Mouse (Mus musculus) heart, postnatal 14 days (tissue): ENCODE measurements around the gene Trmt1l. TPM values are rescaled to one million over a fixed set of nuclear protein-coding genes. Genes with fewer than 3 reads are reported as not detected.
A peak's percentile ranks its signal among the peaks of the same experiment; 100 is the strongest.

Experiments used
- DNase-seq, 2 experiments: peaks; one replicate each; pipeline ENCODE4 v3.0.0; 2021 to 2022
- intact Hi-C: fragments of 180-260 bp; cut with DNase I; formaldehyde crosslinking; loops from one replicate; pipeline ENCODE4 v1.15.1; 2025
- microRNA-seq, 2 experiments: library from miRNA; unstranded; fragments of <30 nt; microRNA quantifications; one replicate each; pipeline ENCODE4 v1.2.0; 2021 to 2022
- total RNA-seq, 2 experiments: library from RNA; stranded (reverse); gene quantifications; 2 replicates each; pipeline ENCODE4 v1.2.3; 2021

The Trmt1l gene
- total RNA-seq, 2 experiments from 2014 or later, result 19.5 to 22.7 TPM

DNA sequence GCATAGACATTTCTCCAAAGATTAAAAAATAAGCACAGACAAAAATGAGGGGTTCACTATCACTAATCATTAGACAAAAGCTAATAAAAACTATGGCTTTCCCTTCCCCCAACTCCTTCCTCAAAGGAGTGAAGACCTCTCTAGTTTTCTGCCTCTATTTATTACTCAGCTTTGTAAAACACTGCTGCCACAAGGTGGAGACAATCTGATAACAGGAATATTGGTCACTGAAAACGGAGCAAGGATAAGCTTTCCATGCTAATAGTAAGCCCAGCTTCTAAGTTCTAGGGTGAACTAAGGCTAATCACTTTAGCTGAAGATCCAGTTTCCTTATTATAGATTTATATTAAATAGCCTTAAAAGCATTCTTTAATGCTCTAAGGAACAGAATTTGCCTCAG lies 64.1 kb downstream of the Trmt1l start:
- intact Hi-C loops, result loop anchor here (5.0 kb wide), 1 partner anchor 215 kb away; no protein-coding TSS in a partner anchor
- no peak for DNase-seq

DNA sequence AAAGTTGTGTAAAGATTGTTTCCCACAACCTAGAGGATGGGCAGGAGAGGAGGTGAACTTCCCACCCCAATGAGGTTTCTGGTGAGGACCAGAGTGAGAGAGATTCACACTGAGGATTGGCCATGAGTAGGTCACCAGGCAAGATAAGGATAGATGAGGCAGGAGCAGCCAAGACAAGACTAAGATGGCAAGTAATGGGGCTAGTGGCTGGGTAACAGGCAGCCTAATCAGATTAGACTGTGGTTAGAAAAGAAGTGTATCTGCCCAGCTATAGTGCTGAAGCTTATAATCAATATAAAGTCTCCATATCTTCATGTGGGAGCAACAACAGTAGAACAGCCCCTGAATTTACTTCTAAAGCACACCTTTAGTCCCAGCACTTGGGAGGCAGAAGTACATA lies 65.5 kb downstream of the Trmt1l start:
- intact Hi-C loops, result loop anchor here (5.0 kb wide), 1 partner anchor 213 kb away; no protein-coding TSS in a partner anchor
- DNase-seq, result no peak

DNA sequence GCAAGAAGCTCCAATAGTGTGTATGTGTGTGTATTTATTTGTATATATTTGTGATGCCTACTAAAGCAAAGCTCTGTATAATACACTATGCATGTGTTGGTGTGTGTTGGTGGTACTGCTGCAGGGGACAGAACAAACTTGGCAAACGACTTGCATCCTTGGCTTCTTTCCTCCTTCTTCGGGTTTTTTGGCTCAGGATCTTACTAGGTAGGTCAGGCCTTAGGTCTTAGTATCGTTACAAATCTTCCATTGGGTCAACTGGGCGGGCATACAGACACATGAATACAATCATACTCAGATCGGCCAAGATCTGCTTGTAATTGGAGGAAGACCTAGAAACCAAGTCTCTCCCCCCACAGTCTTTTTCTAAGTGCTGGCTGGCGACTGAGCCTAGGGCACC lies 66.4 kb downstream of the Trmt1l start:
- intact Hi-C loops, result loop anchor here (5.0 kb wide), 1 partner anchor 213 kb away; no protein-coding TSS in a partner anchor
- no peak for DNase-seq

DNA sequence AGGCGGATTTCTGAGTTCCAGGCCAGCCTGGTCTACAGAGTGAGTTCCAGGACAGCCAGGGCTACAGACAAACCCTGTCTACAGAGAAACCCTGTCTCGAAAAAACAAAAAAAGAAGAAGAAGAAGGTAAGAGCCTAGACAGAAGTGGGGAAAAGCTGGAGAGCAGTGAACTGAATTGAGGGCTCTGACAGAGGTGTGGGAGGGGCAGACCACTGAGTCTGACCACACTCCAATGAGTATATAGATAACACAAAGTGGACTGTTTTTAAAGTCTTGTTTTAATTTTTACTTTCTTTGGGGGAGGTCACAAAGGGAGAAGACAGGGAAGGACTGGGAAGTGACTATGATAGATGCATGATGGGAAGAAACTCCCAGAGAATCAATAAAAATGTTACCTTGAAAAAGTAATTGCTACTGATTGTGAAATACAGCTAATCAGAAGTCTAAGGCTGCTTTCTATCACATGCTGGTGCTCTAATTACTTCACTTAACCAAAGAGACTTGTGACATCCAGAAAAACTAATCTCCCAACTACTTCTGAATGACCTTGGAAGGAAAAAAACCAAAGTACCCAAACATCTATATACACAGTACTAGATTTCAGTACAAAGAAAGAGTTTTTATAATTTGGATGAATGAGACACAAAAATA lies 67.4 kb downstream of the Trmt1l start:
- no peak for DNase-seq
- intact Hi-C loops, result no loop called here

DNA sequence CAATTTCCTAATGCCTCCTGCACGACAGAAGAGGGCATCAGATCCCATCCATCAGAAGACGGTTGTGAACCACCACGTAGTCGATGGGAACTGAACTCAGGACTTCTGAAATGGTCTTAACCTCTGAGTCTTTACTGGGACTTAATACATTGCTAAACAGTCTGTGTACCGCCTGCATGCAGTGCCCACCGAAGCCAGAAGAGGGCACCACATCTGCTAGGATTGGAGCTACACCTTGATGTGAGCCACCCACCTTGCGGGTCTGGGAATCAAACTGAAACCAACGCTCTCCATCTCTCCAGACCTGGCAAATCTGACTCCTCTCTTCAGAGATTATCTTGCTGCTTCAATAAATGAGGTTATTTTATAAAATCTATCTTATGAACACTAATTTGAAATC lies 68.7 kb downstream of the Trmt1l start:
- peak; percentile 30 to 61 for DNase-seq
- intact Hi-C loops, result no loop called here

DNA sequence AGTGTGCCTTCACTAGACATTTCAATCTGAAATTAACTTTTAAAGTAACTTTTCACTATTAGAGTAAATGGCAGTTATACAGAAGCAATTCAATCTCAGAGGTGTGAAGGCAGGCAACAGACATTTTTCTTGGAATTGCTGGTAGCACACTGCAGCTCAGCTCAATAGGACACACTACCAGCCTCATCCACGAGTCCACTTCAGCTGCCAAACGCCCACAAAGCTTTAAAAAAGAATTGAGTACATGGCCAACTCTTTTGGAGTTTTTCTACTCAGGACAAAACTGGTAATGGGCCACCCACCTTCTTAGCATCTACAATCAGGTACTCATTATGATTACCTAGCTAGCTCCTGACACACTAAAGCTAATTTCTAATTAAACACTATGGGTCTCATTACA lies 69.6 kb downstream of the Trmt1l start:
- intact Hi-C loops, result no loop called here
- DNase-seq, result no peak

DNA sequence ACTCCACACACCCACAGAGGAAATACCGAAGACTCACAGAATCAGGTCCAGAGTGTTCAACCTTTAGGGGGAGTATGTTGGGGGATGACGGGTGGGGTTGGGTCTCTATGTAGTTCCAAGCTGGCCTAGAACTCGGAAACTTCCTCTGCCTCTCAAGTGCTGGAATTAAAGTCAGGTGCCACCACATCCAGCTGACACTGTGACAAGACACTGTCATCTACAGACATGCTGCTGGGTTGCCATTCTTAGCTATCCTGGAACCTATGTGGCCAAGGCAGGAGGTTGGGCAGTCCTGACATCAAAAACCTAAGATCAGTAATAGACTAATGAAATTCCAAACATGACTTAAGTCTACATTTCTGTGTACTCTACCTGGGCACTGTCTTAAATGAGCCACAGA lies 70.0 kb downstream of the Trmt1l start:
- intact Hi-C loops, result no loop called here

DNA sequence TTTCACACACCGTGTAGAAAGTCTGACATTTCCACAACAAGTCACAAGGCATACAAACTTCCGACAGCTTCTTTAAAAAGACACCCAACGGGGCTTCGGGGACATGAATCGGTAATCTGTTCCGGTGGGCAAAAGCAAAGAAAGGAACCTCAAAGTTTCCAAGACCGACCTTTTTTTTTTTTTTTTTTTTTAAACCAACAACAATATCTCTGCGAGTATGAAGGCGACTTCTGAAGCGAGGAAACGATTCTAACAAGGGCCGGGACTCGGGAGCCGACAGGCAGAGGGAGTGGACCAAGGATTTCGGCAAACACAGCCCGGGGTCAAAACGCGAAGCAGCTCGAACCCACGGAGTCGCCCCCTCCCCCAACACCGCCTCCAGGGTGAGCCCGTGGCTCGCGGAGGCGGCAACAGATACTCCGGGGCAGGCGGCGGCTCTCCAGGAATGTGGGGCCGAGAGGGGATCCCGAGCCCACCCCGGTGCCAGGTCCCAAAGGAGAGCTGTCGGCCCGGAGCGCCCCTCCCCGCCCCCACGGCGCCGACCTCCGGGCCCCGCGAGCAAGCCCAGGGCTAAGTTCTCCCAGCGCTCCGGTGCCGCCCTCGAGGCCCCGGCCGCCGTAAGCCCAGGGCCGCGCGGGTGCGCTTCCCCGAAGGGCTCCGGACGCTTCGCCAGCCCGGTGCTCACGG lies 71.6 kb downstream of the Trmt1l start:
- DNase-seq, result peak; percentile 64 to 66
- intact Hi-C loops, result no loop called here

More for the DNA sequence above, 70.0 kb downstream of the Trmt1l start:
- DNase-seq, result no peak

DNA sequence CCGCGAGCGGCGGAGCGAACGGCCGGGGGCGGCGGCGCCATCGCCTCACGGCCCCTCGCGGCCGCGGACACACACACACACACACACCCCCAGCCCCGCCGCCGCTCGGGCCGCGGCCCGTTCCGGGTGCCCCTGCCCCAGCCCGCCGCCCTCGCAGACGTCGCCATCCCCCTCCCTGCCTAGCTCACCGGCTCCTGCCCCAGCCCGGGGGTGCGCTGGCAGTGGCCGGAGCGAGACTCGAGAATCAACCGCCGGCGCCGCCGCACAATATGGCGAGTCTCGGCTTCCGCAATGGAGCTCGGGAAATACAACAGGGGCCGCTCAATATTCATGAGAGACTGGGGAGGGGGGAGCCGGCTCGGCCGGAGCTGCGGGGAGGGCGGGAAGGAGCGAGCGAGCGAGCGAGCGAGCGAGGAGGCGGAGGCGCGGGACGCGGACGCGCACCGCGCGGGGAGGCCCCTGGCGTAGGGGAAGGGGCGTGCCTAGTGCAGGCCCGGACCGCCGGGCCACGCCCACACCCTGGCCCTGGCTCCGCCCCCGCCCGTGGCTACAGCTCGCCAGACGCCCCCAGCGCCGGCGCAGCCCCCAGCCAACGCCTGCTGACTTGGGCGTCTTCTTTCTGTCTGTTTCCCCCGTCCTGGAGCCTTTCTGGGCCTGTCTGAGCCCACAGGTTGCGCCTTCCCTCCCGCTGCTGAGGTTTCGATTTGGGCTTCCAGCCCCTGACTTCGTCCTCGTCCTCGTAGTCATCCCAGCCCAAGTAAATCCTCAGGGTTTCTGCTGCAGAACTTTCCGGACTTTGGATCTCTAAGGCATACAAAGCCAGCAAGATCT lies 72.4 kb downstream of the Trmt1l start, which contains the start of gene Rnf2:
Gene Rnf2, minus strand, starts transcription at position 425 of the 831 bp plus-strand sequence.
- DNase-seq, result peak; percentile 97
- intact Hi-C loops, result no loop called here

Small RNA genes within 50 kb of the gene (microRNA-seq; reads per million reads assigned to microRNA genes)
- 0.54 to 0.97 reads per million in 2 experiments for gene Mir7682

Other genes starting within 250 kb of the Trmt1l start
- gene Gm47985, start 246.0 kb upstream of the Trmt1l start, total RNA-seq, result under 1 TPM; 0.61 to 0.91 TPM
- gene Gm8947, start 236.2 kb upstream of the Trmt1l start, total RNA-seq, result not detected
- gene Gm47995, start 230.1 kb upstream of the Trmt1l start, total RNA-seq, result not detected
- gene 3110040M04Rik, start 224.4 kb upstream of the Trmt1l start, total RNA-seq, result not detected
- not detected for gene Gm47996, start 218.4 kb upstream of the Trmt1l start, total RNA-seq
- 100 to 1,000 TPM; 450 to 452 TPM for gene Ivns1abp, start 84.1 kb upstream of the Trmt1l start, total RNA-seq
- 10 to 100 TPM; 10.0 to 12.1 TPM for gene Swt1, start 87 bp upstream of the Trmt1l start, total RNA-seq
- 10 to 100 TPM; 17.0 to 19.8 TPM for gene Rnf2, start 72.4 kb downstream of the Trmt1l start, total RNA-seq
- gene Fam129a, start 142.6 kb downstream of the Trmt1l start, total RNA-seq, result 10 to 100 TPM; 25.1 to 28.4 TPM